Mouse (Mus musculus) hindbrain, embryonic 16.5 days (tissue): ENCODE data around the gene Pram1. TPM values are rescaled to one million over a fixed set of nuclear protein-coding genes. Genes with fewer than 3 reads are reported as not detected.

Source experiments
- ATAC-seq: fragments of 200-750 bp; cut with Nextera tagmentation; 2 replicates; pipeline ENCODE4 v1.8.0; 2017; ENCODE audit warnings: moderate TSS enrichment, moderate library complexity
- H3K27ac ChIP-seq: fragments of 300-500 bp; sonication (generic); 2 replicates; pipeline ENCODE4 v1.5.1; 2014; ENCODE audit warnings: low read depth, mild to moderate bottlenecking, control low read depth, low read length, moderate library complexity
- H3K27me3 ChIP-seq: fragments of 300-500 bp; sonication (generic); replicated peaks from 2 replicates; pipeline ENCODE4 v1.6.1; 2014; ENCODE audit warnings: low read length; ENCODE audit not compliant: control insufficient read depth, insufficient read depth
- H3K36me3 ChIP-seq: fragments of 300-500 bp; sonication (generic); 2 replicates; pipeline ENCODE4 v1.6.1; 2014; ENCODE audit warnings: mild to moderate bottlenecking, low read length, moderate library complexity, mixed read lengths; ENCODE audit not compliant: control insufficient read depth, insufficient read depth
- H3K4me1 ChIP-seq: fragments of 300-500 bp; sonication (generic); 2 replicates; pipeline ENCODE4 v1.6.1; 2014; ENCODE audit warnings: low read depth, low read length; ENCODE audit not compliant: control insufficient read depth, insufficient read depth
- H3K4me2 ChIP-seq: fragments of 300-500 bp; sonication (generic); 2 replicates; pipeline ENCODE4 v1.6.1; 2014; ENCODE audit warnings: mild to moderate bottlenecking, low read length, control low read depth, moderate library complexity
- H3K4me3 ChIP-seq: fragments of 300-500 bp; sonication (generic); 2 replicates; pipeline ENCODE4 v1.5.1; 2014; ENCODE audit warnings: mild to moderate bottlenecking, low read length, control low read depth, moderate library complexity
- H3K9ac ChIP-seq: fragments of 300-500 bp; sonication (generic); 2 replicates; pipeline ENCODE4 v1.6.1; 2014; ENCODE audit warnings: low read depth, mild to moderate bottlenecking, control low read depth, low read length, moderate library complexity
- H3K9me3 ChIP-seq: fragments of 300-500 bp; sonication (generic); 2 replicates; pipeline ENCODE4 v1.6.1; 2014; ENCODE audit warnings: mild to moderate bottlenecking, low read length, moderate library complexity; ENCODE audit not compliant: control insufficient read depth
- WGBS: fragments of 180-500 bp; shearing (Covaris S2); extraction: QIAGEN DNeasy Blood & Tissue Kit; methylation state at CpG from one replicate; pipeline ENCODE4 v1.1.7; 2014; 5-methylcytosine and 5-hydroxymethylcytosine counted together
- polyA plus RNA-seq: library from polyadenylated mRNA; unstranded; fragments of >200 nt; fragmentation: Nextera tagmentation; extraction: Ambion mirVana; gene quantifications from 2 replicates; pipeline ENCODE4 v1.2.1, GENCODE M21; 2015

Pram1 gene
- polyA plus RNA-seq, 1 experiment from 2014 or later: 0.51 TPM

- Histone ChIP-seq H3K36me3 (no peaks in the 10 kb centered on the region), H3K9ac (peak overlapping the region; percentile 87), H3K27ac (peak overlapping the region; percentile 91), H3K9me3 (no peaks in the 10 kb centered on the region), H3K4me2 (peak overlapping the region; percentile 91), H3K4me3 (peak overlapping the region; percentile 66), H3K4me1 (peaks cover 37% of the 10 kb centered on the region), H3K27me3 (no peaks in the 10 kb centered on the region)
- under 1% methylated on average over 44 of the region's 44 CpGs for WGBS
- ATAC-seq: peak; percentile 89
These were observed 46.9 kb downstream of the Pram1 start for GRCm38 (mm10) chr17:33684671-33685231.

- H3K4me2 ChIP-seq: peak overlapping the region; percentile 91
- WGBS: 0% methylated on average over 42 of the region's 42 CpGs
- peak; percentile 97 for ATAC-seq
- no peaks in the 10 kb centered on the region for H3K9me3 ChIP-seq
- H3K36me3 ChIP-seq: no peaks in the 10 kb centered on the region
- peak overlapping the region; percentile 87 for H3K9ac ChIP-seq
- H3K27ac ChIP-seq: peak overlapping the region; percentile 91
- no peaks in the 10 kb centered on the region for H3K27me3 ChIP-seq
- peaks cover 35% of the 10 kb centered on the region for H3K4me1 ChIP-seq
- peak overlapping the region; percentile 66 for H3K4me3 ChIP-seq
These were observed 47.4 kb downstream of the Pram1 start for GRCm38 (mm10) chr17:33685249-33685653.

GRCm38 (mm10) chr17:33686760-33687159 is 48.9 kb downstream of the Pram1 start, which contains the start of gene Hnrnpm:
TSS of gene Hnrnpm (minus strand) at chr17:33686860.
- Histone ChIP-seq H3K4me2 (peak within 1 kb of the TSS; percentile 61), H3K36me3 (no peaks in the 10 kb centered on the region), H3K4me1 (peaks cover 27% of the 10 kb centered on the region), H3K9ac (peak within 1 kb of the TSS; percentile 49), H3K9me3 (no peaks in the 10 kb centered on the region), H3K4me3 (peak within 1 kb of the TSS; percentile 66), H3K27me3 (no peaks in the 10 kb centered on the region), H3K27ac (peak within 1 kb of the TSS; percentile 63)
- WGBS: 74% methylated on average over 1 of the region's 1 CpGs
- ATAC-seq: no peak

Other genes starting within 250 kb of the Pram1 start
- gene Zfp101, start 243.4 kb upstream of the Pram1 start, polyA plus RNA-seq: 10.9 and 11.1 TPM in 2 replicates
- gene Actl9, start 205.2 kb upstream of the Pram1 start, polyA plus RNA-seq: not detected in 2 replicates
- gene Adamts10, start 113.9 kb upstream of the Pram1 start, polyA plus RNA-seq: 55.4 and 65.3 TPM in 2 replicates
- 1.4 and 2.5 TPM in 2 replicates for gene Myo1f, start 82.3 kb upstream of the Pram1 start, polyA plus RNA-seq
- gene Zfp414, start 9.0 kb upstream of the Pram1 start, polyA plus RNA-seq: 50.9 and 71.0 TPM in 2 replicates
- 161 and 194 TPM in 2 replicates for gene Hnrnpm, start 48.8 kb downstream of the Pram1 start, polyA plus RNA-seq
- gene March2, start 80.6 kb downstream of the Pram1 start, polyA plus RNA-seq: 82.2 and 84.1 TPM in 2 replicates
- gene Rab11b, start 122.5 kb downstream of the Pram1 start, polyA plus RNA-seq: 481 and 517 TPM in 2 replicates
- 26.6 and 29.0 TPM in 2 replicates for gene Angptl4, start 143.8 kb downstream of the Pram1 start, polyA plus RNA-seq
- 45.8 and 46.6 TPM in 2 replicates for gene Kank3, start 172.5 kb downstream of the Pram1 start, polyA plus RNA-seq
- 392 and 410 TPM in 2 replicates for gene Rps28, start 186.5 kb downstream of the Pram1 start, polyA plus RNA-seq
- gene Ndufa7, start 186.5 kb downstream of the Pram1 start, polyA plus RNA-seq: 464 and 517 TPM in 2 replicates
- 55.7 and 59.8 TPM in 2 replicates for gene Cd320, start 205.0 kb downstream of the Pram1 start, polyA plus RNA-seq
- gene Gm7029, start 235.8 kb downstream of the Pram1 start, polyA plus RNA-seq: not detected in 2 replicates